Mouse (Mus musculus) CH12.LX (cell line): ENCODE results near the gene Ttll13. TPM values are rescaled to one million over a fixed set of nuclear protein-coding genes. Genes with fewer than 3 reads are reported as not detected.

Source experiments
- DNase-seq: peaks from one replicate; pipeline ENCODE4 v3.0.0-alpha.2; 2013; ENCODE audit errors: extremely low read depth
- H3K27ac ChIP-seq: 2 replicates; pipeline ENCODE4 v1.5.1; 2012; ENCODE audit warnings: low read depth, mild to moderate bottlenecking, control low read depth, moderate library complexity; ENCODE audit not compliant: insufficient read depth
- H3K27me3 ChIP-seq: replicated peaks from 2 replicates; pipeline ENCODE3; 2012; ENCODE audit warnings: inconsistent platforms
- H3K36me3 ChIP-seq, 2 experiments: replicated peaks in 1 of 2; 2 replicates each; pipeline versions ENCODE3 to v1.6.1; 2012; ENCODE audit warnings: inconsistent platforms in 1 of 2, low read length in 1 of 2, mild to moderate bottlenecking in 1 of 2, mixed read lengths in 1 of 2, moderate library complexity in 1 of 2; ENCODE audit not compliant: control insufficient read depth in 1 of 2, insufficient read depth in 1 of 2
- H3K4me1 ChIP-seq, 2 experiments: 2 replicates each; pipeline ENCODE4 v1.6.1; 2012; ENCODE audit warnings: inconsistent platforms in 1 of 2, moderate library complexity in 1 of 2; ENCODE audit not compliant: insufficient read depth in 2 of 2, control insufficient read depth in 1 of 2
- H3K4me2 ChIP-seq: 2 replicates; pipeline ENCODE4 v1.6.1; 2012; ENCODE audit warnings: low read depth, mild to moderate bottlenecking, control low read depth; ENCODE audit not compliant: poor library complexity, insufficient read depth, severe bottlenecking
- H3K4me3 ChIP-seq, 3 experiments: fragments of 150-350 bp in 1 of 3; sonication (generic) in 1 of 3; replicated peaks in 1 of 3; 2 replicates each; pipeline versions ENCODE3 to v1.5.1; 2011 to 2012; ENCODE audit warnings: low read depth in 2 of 3, low read length in 2 of 3, mild to moderate bottlenecking in 2 of 3, moderate library complexity in 2 of 3, control low read depth in 1 of 3, improper control_type of control experiment in 1 of 3, inconsistent platforms in 1 of 3, mixed read lengths in 1 of 3; ENCODE audit not compliant: poor library complexity in 1 of 3
- H3K79me2 ChIP-seq: replicated peaks from 2 replicates; pipeline ENCODE4 v1.6.1; 2012; ENCODE audit warnings: mild to moderate bottlenecking, moderate library complexity; ENCODE audit not compliant: control insufficient read depth, poor library complexity, insufficient read depth, severe bottlenecking; ENCODE audit errors: extremely low read depth
- H3K9ac ChIP-seq: 2 replicates; pipeline ENCODE4 v1.6.1; 2012; ENCODE audit warnings: low read depth, mild to moderate bottlenecking, control low read depth, moderate library complexity; ENCODE audit not compliant: insufficient read depth
- H3K9me3 ChIP-seq: replicated peaks from 2 replicates; pipeline ENCODE3; 2012; ENCODE audit warnings: low read length, inconsistent platforms, mixed read lengths
- CHD1 ChIP-seq: IDR thresholded peaks from 2 replicates; pipeline ENCODE4 v1.6.1; 2012; ENCODE audit warnings: low read depth, low read length, improper control_type of control experiment, inconsistent platforms
- CHD2 ChIP-seq: IDR thresholded peaks from 2 replicates; pipeline ENCODE4 v1.6.1; 2011; ENCODE audit warnings: low read length, improper control_type of control experiment
- E2F4 ChIP-seq: IDR thresholded peaks from 2 replicates; pipeline ENCODE4 v1.6.1; 2011; ENCODE audit warnings: low read depth, low read length, improper control_type of control experiment; ENCODE audit not compliant: insufficient replicate concordance
- EP300 ChIP-seq: IDR thresholded peaks from 2 replicates; pipeline ENCODE4 v1.6.1; 2011; ENCODE audit warnings: low read length, improper control_type of control experiment
- ETS1 ChIP-seq: conservative IDR thresholded peaks from 2 replicates; pipeline ENCODE4 v1.6.1; 2012; ENCODE audit warnings: low read depth, mild to moderate bottlenecking, inconsistent platforms, low read length, improper control_type of control experiment, moderate library complexity
- IRF4 ChIP-seq: IDR thresholded peaks from 2 replicates; pipeline ENCODE4 v1.6.1; 2014; ENCODE audit warnings: low read depth, mild to moderate bottlenecking, inconsistent platforms, low read length, improper control_type of control experiment
- JUN ChIP-seq: IDR thresholded peaks from 2 replicates; pipeline ENCODE4 v1.6.1; 2011; ENCODE audit warnings: low read depth, mild to moderate bottlenecking, low read length, improper control_type of control experiment, moderate library complexity; ENCODE audit not compliant: insufficient read depth
- JUND ChIP-seq: conservative IDR thresholded peaks from 2 replicates; pipeline ENCODE4 v1.6.1; 2011; ENCODE audit warnings: low read depth, low read length, improper control_type of control experiment
- MAX ChIP-seq: IDR thresholded peaks from 2 replicates; pipeline ENCODE4 v1.6.1; 2011; ENCODE audit warnings: low read length, improper control_type of control experiment
- MAZ ChIP-seq: IDR thresholded peaks from 2 replicates; pipeline ENCODE4 v1.6.1; 2012; ENCODE audit warnings: low read depth, mild to moderate bottlenecking, inconsistent platforms, low read length, improper control_type of control experiment, moderate library complexity
- MEF2A ChIP-seq: IDR thresholded peaks from 2 replicates; pipeline ENCODE4 v1.6.1; 2014; ENCODE audit warnings: low read depth, mild to moderate bottlenecking, inconsistent platforms, low read length, improper control_type of control experiment, borderline replicate concordance
- MXI1 ChIP-seq: IDR thresholded peaks from 2 replicates; pipeline ENCODE4 v1.6.1; 2011; ENCODE audit warnings: mild to moderate bottlenecking, low read depth, low read length, improper control_type of control experiment
- PAX5 ChIP-seq: IDR thresholded peaks from 2 replicates; pipeline ENCODE4 v1.6.1; 2012; ENCODE audit warnings: low read length, inconsistent platforms, mixed read lengths
- POLR2A ChIP-seq: IDR thresholded peaks from 2 replicates; pipeline ENCODE4 v1.6.1; 2011; ENCODE audit warnings: low read depth, mild to moderate bottlenecking, improper control_type of control experiment, low read length
- POLR2AphosphoS2 ChIP-seq: IDR thresholded peaks from 2 replicates; pipeline ENCODE4 v1.6.1; 2011; ENCODE audit warnings: low read depth, low read length, improper control_type of control experiment
- RAD21 ChIP-seq: IDR thresholded peaks from 2 replicates; pipeline ENCODE4 v1.6.1; 2011; ENCODE audit warnings: low read depth, mild to moderate bottlenecking, low read length, improper control_type of control experiment, moderate library complexity
- RCOR1 ChIP-seq: conservative IDR thresholded peaks from 2 replicates; pipeline ENCODE4 v1.6.1; 2012; ENCODE audit warnings: low read depth, mild to moderate bottlenecking, inconsistent platforms, low read length, improper control_type of control experiment
- SIN3A ChIP-seq: IDR thresholded peaks from 2 replicates; pipeline ENCODE4 v1.6.1; 2012; ENCODE audit warnings: low read length, improper control_type of control experiment, inconsistent platforms
- SMC3 ChIP-seq: IDR thresholded peaks from 2 replicates; pipeline ENCODE4 v1.6.1; 2011; ENCODE audit warnings: low read depth, low read length, improper control_type of control experiment
- TBP ChIP-seq: conservative IDR thresholded peaks from 2 replicates; pipeline ENCODE4 v1.6.1; 2011; ENCODE audit warnings: low read depth, low read length, improper control_type of control experiment
- USF1 ChIP-seq: IDR thresholded peaks from 2 replicates; pipeline ENCODE4 v1.6.1; 2014; ENCODE audit warnings: low read depth, mild to moderate bottlenecking, inconsistent platforms, low read length, improper control_type of control experiment
- ZMIZ1 ChIP-seq: IDR thresholded peaks from 2 replicates; pipeline ENCODE4 v1.6.1; 2012; ENCODE audit warnings: low read depth, mild to moderate bottlenecking, inconsistent platforms, low read length, improper control_type of control experiment
- ZNF384 ChIP-seq: IDR thresholded peaks from 2 replicates; pipeline ENCODE4 v1.6.1; 2012; ENCODE audit warnings: low read depth, low read length, improper control_type of control experiment, inconsistent platforms
- dilution Hi-C: fragments of 300-500 bp; cut with MboI; formaldehyde crosslinking; loops from 2 replicates; pipeline ENCODE4 v1.14.3; 2020; ENCODE audit warnings: low sequenced_read_pairs; ENCODE audit not compliant: extremely low pct_unique_long_range_greater_than_20kb, extremely low pct_ligation_motif_present
- in situ Hi-C: fragments of 300-500 bp; cut with MboI; formaldehyde crosslinking; loops from 3 replicates; pipeline ENCODE4 v1.14.3; 2019; ENCODE audit warnings: low sequenced_read_pairs, low pct_ligation_motif_present, low pct_unique_long_range_greater_than_20kb, mixed read lengths
- polyA plus RNA-seq: library from polyadenylated mRNA; unstranded; fragments of >175 nt; gene quantifications from 2 replicates; pipeline ENCODE4 v1.2.1, GENCODE M21; 2012; ENCODE audit warnings: low read depth; ENCODE audit not compliant: insufficient read length
- total RNA-seq, 2 experiments: library from RNA; depleted of rRNA; stranded (reverse); fragments of 300-350 nt in 1 of 2; fragments of >200 nt in 1 of 2; gene quantifications; 2 replicates each; pipeline ENCODE4 v1.2.3; 2012 to 2014

The Ttll13 gene
- total and polyA plus RNA-seq, 3 experiments = 0.59 TPM; not detected in 2

GRCm38 (mm10) chr7:80261372-80261990, 15.3 kb downstream of the Ttll13 start:
- in situ Hi-C loops (loop anchor here (25.0 kb wide), 1 partner anchor 249 kb away; the partner anchor contains the start of gene Zfp710), dilution Hi-C loops (no loop called here)
- Histone ChIP-seq H3K27me3 (no peaks in the 10 kb centered on the region), H3K36me3 (peaks cover 25 to 35% of the 10 kb centered on the region in 2 experiments), H3K9ac (peak overlapping the region; percentile 81), H3K4me1 (peaks cover 3 to 23% of the 10 kb centered on the region in 2 experiments; a peak in 2 of 4 replicates), H3K4me3 (peak overlapping the region; percentile 80 to 99 (median 83)), H3K4me2 (peak overlapping the region; percentile 78; the same call in 1 of the 2 replicates), H3K27ac (peak overlapping the region; percentile 49), H3K79me2 (peaks cover 23% of the 10 kb centered on the region), H3K9me3 (no peaks in the 10 kb centered on the region)
- TF ChIP-seq ETS1 (no peak), SIN3A (peak; percentile 42; the same call in 1 of the 2 replicates), POLR2A (no peak), RCOR1 (no peak), MAX (peak; percentile 45; the same call in 1 of the 2 replicates), MXI1 (peak; percentile 45)
- DNase-seq = no peak

DNA sequence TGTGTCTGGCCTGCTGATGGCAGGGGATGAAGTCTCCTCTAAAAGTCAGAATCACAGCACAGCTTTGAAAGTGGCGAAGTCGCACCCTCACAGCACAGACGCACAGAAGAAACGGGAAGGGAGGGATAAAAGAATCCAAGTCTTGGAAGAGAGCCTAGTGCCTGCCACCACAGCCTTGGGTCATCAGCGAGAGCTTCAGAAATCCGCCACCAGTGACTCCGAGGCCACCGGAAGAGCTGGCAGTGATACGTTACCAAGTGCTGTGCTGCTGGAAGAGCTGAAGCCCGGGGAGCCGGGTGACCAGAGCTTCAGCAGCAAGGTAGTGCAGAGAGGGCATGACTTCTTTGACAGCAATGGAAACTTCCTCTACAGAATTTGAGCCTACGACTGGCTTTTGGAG, 18.4 kb downstream of the Ttll13 start:
- H3K9ac ChIP-seq = no peak overlapping the region
- no peak overlapping the region for H3K27ac ChIP-seq
- in situ Hi-C loops = loop anchor here (25.0 kb wide), 1 partner anchor 252 kb away; the partner anchor contains the start of gene Zfp710
- dilution Hi-C loops = no loop called here
- H3K79me2 ChIP-seq = peaks cover 25% of the 10 kb centered on the region
- H3K36me3 ChIP-seq = peaks cover 32 to 41% of the 10 kb centered on the region in 2 experiments
- DNase-seq = no peak
- TF ChIP-seq USF1 = no peak
- no peak for TF ChIP-seq JUND
- no peak for TF ChIP-seq CHD2
- TF ChIP-seq SMC3 = no peak
- no peak for TF ChIP-seq JUN
- TF ChIP-seq ETS1 = no peak
- TF ChIP-seq MEF2A = no peak
- TF ChIP-seq CHD1 = no peak
- no peak for TF ChIP-seq SIN3A
- no peak for TF ChIP-seq TBP
- TF ChIP-seq ZNF384 = no peak
- TF ChIP-seq POLR2AphosphoS2 = no peak
- TF ChIP-seq RAD21 = no peak
- TF ChIP-seq E2F4 = no peak
- no peak for TF ChIP-seq ZMIZ1
- TF ChIP-seq IRF4 = no peak
- TF ChIP-seq MAZ = no peak
- TF ChIP-seq POLR2A = no peak
- no peak for TF ChIP-seq PAX5
- TF ChIP-seq EP300 = no peak
- H3K4me2 ChIP-seq = no peak overlapping the region
- peaks cover 3 to 30% of the 10 kb centered on the region in 2 experiments; a peak in 2 of 4 replicates for H3K4me1 ChIP-seq
- H3K4me3 ChIP-seq = no peak overlapping the region
- no peaks in the 10 kb centered on the region for H3K9me3 ChIP-seq
- H3K27me3 ChIP-seq = no peaks in the 10 kb centered on the region
